8 mouse cellular contexts compared by ENCODE assay signal in the genomic region with DNA sequence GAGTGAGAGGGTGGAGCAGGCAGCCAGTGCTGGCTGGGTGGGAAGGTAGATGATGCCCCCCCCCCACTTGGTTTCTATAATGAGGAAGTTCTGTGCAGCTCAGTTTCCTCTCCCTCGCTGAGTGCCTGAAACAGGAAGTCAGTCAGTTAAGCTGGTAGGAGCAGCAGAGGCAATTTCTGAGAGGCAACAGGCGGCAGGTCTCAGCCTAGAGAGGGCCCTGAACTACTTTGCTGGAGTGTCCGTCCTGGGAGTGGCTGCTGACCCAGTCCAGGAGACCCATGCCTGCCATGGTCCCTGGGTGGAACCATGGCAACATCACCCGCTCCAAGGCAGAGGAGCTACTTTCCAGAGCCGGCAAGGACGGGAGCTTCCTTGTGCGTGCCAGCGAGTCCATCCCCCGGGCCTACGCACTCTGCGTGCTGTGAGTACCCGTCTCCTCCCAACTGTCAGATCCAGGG. TPM values are rescaled to one million over a fixed set of nuclear protein-coding genes. Genes with fewer than 3 reads are reported as not detected.
DNase-seq lines count a peak whose midpoint lies in the region; ATAC-seq and TF ChIP-seq lines count a peak whose summit lies in the region.

Gene Inpp5d, plus strand, starts transcription at position 102 of the 458 bp plus-strand sequence.

- no peak within 1 kb of the TSS for H3K9ac ChIP-seq in intestine, embryonic 15.5 days
- H3K9ac ChIP-seq in limb, embryonic 14.5 days (ENCODE audit: low read depth, low read length, severe bottlenecking): peak within 1 kb of the TSS; percentile 12; the same call in 1 of the 2 replicates
- no peak within 1 kb of the TSS for H3K9ac ChIP-seq in neural tube, embryonic 13.5 days
- H3K9ac ChIP-seq in midbrain, embryonic 14.5 days (replicated peaks; ENCODE audit: low read length): no peak within 1 kb of the TSS

- H3K27me3 ChIP-seq in erythroblast, embryonic 14.5 days (ENCODE audit: control insufficient read depth): no peaks in the 10 kb centered on the region
- H3K27me3 ChIP-seq in intestine, embryonic 15.5 days (replicated peaks): no peaks in the 10 kb centered on the region
- no peaks in the 10 kb centered on the region for H3K27me3 ChIP-seq in limb, embryonic 14.5 days (ENCODE audit: control insufficient read depth, insufficient read depth, low read length)
- H3K27me3 ChIP-seq in neural tube, embryonic 13.5 days: no peaks in the 10 kb centered on the region
- no peaks in the 10 kb centered on the region for H3K27me3 ChIP-seq in cerebellum, adult 2 months (ENCODE audit: control insufficient read depth, insufficient read depth, low read length)
- H3K27me3 ChIP-seq in midbrain, embryonic 14.5 days (ENCODE audit: control insufficient read depth, insufficient read depth, low read length): no peaks in the 10 kb centered on the region

- TF ChIP-seq CTCF in cerebellum, adult 2 months (IDR thresholded peaks at IDR 0.05; ENCODE audit: borderline replicate concordance, insufficient read depth, low read depth, low read length): no peak

- 69% methylated on average over 12 of the region's 12 CpGs for WGBS in intestine, embryonic 15.5 days
- WGBS in limb, embryonic 14.5 days: 71% methylated on average over 12 of the region's 12 CpGs
- 84% methylated on average over 12 of the region's 12 CpGs for WGBS in neural tube, embryonic 13.5 days
- 76% methylated on average over 12 of the region's 12 CpGs for WGBS in cerebellum, adult 2 months
- WGBS in midbrain, embryonic 14.5 days: 90% methylated on average over 12 of the region's 12 CpGs

- H3K36me3 ChIP-seq in erythroblast, embryonic 14.5 days (ENCODE audit: control insufficient read depth): peaks cover 2% of the 10 kb centered on the region; the same call in 1 of the 2 replicates
- no peaks in the 10 kb centered on the region for H3K36me3 ChIP-seq in intestine, embryonic 15.5 days
- no peaks in the 10 kb centered on the region for H3K36me3 ChIP-seq in limb, embryonic 14.5 days (ENCODE audit: control insufficient read depth, insufficient read depth, low read length)
- no peaks in the 10 kb centered on the region for H3K36me3 ChIP-seq in neural tube, embryonic 13.5 days
- H3K36me3 ChIP-seq in midbrain, embryonic 14.5 days (ENCODE audit: control insufficient read depth, insufficient read depth, low read length): no peaks in the 10 kb centered on the region

- peak within 1 kb of the TSS; percentile 31 for H3K4me2 ChIP-seq in intestine, embryonic 15.5 days (replicated peaks)
- H3K4me2 ChIP-seq in limb, embryonic 14.5 days (replicated peaks; ENCODE audit: low read depth, low read length, severe bottlenecking): no peak within 1 kb of the TSS; the same call in 1 of the 2 replicates
- peak within 1 kb of the TSS; percentile 13; the same call in 1 of the 2 replicates for H3K4me2 ChIP-seq in neural tube, embryonic 13.5 days
- no peak within 1 kb of the TSS for H3K4me2 ChIP-seq in midbrain, embryonic 14.5 days (ENCODE audit: low read length)

- no peak for TF ChIP-seq POLR2A in limb, embryonic 14.5 days (IDR thresholded peaks at IDR 0.05; ENCODE audit: borderline replicate concordance, extremely low read depth, insufficient read depth, insufficient read length)
- no peak for TF ChIP-seq POLR2A in cerebellum, adult 2 months (IDR thresholded peaks at IDR 0.05; ENCODE audit: borderline replicate concordance, insufficient read depth, low read length)

- no peak for DNase-seq in left cerebral cortex, adult 18-20 months (ENCODE audit: low spot score in 2 of 2)
- DNase-seq in left cerebral cortex, adult 9 months (ENCODE audit: low spot score in 2 of 2): no peak
- DNase-seq in limb, embryonic 14.5 days (ENCODE audit: low spot score): no peak
- no peak for DNase-seq in cerebellum, adult 2 months
- no peak for DNase-seq in midbrain, embryonic 14.5 days

- no peaks in the 10 kb centered on the region for H3K9me3 ChIP-seq in erythroblast, embryonic 14.5 days (ENCODE audit: control insufficient read depth, low read length)
- H3K9me3 ChIP-seq in intestine, embryonic 15.5 days: no peaks in the 10 kb centered on the region
- H3K9me3 ChIP-seq in limb, embryonic 14.5 days (ENCODE audit: control insufficient read depth, low read length): no peaks in the 10 kb centered on the region
- no peaks in the 10 kb centered on the region for H3K9me3 ChIP-seq in neural tube, embryonic 13.5 days
- no peaks in the 10 kb centered on the region for H3K9me3 ChIP-seq in midbrain, embryonic 14.5 days (ENCODE audit: control insufficient read depth, low read length)

- peak within 1 kb of the TSS; percentile 63 for H3K4me3 ChIP-seq in erythroblast, embryonic 14.5 days (replicated peaks)
- H3K4me3 ChIP-seq in intestine, embryonic 15.5 days (replicated peaks): peak within 1 kb of the TSS; percentile 15
- peak within 1 kb of the TSS; percentile 1; the same call in 1 of the 2 replicates for H3K4me3 ChIP-seq in limb, embryonic 14.5 days (replicated peaks; ENCODE audit: low read length)
- peak within 1 kb of the TSS; percentile 13 for H3K4me3 ChIP-seq in neural tube, embryonic 13.5 days
- no peak within 1 kb of the TSS for H3K4me3 ChIP-seq in cerebellum, adult 2 months (replicated peaks; ENCODE audit: insufficient read depth, low read depth, low read length)
- H3K4me3 ChIP-seq in midbrain, embryonic 14.5 days (replicated peaks; ENCODE audit: low read depth, low read length): no peak within 1 kb of the TSS

- peak within 1 kb of the TSS; percentile 20; the same call in 1 of the 2 replicates for H3K27ac ChIP-seq in intestine, embryonic 15.5 days
- H3K27ac ChIP-seq in limb, embryonic 14.5 days (replicated peaks; ENCODE audit: low read depth, low read length): peak within 1 kb of the TSS; percentile 46; the same call in 1 of the 2 replicates
- H3K27ac ChIP-seq in neural tube, embryonic 13.5 days (replicated peaks): 0 out of 2 replicates have a peak within 1 kb of the TSS, but pooled peaks have one; percentile 29
- no peak within 1 kb of the TSS for H3K27ac ChIP-seq in cerebellum, adult 2 months (ENCODE audit: insufficient read depth, low read length)
- H3K27ac ChIP-seq in midbrain, embryonic 14.5 days (replicated peaks; ENCODE audit: low read depth, low read length): no peak within 1 kb of the TSS

- H3K4me1 ChIP-seq in erythroblast, embryonic 14.5 days (ENCODE audit: control insufficient read depth): peaks cover 67% of the 10 kb centered on the region
- no peaks in the 10 kb centered on the region for H3K4me1 ChIP-seq in intestine, embryonic 15.5 days (replicated peaks)
- no peaks in the 10 kb centered on the region for H3K4me1 ChIP-seq in limb, embryonic 14.5 days (ENCODE audit: control insufficient read depth, insufficient read depth, low read length)
- no peaks in the 10 kb centered on the region for H3K4me1 ChIP-seq in neural tube, embryonic 13.5 days (replicated peaks)
- H3K4me1 ChIP-seq in cerebellum, adult 2 months (ENCODE audit: control insufficient read depth, insufficient read depth, low read length): peaks cover 6% of the 10 kb centered on the region
- H3K4me1 ChIP-seq in midbrain, embryonic 14.5 days (ENCODE audit: control insufficient read depth, insufficient read depth, low read length): no peaks in the 10 kb centered on the region

- ATAC-seq in intestine, embryonic 15.5 days: no peak; the same call in 1 of the 2 replicates
- no peak for ATAC-seq in limb, embryonic 14.5 days (ENCODE audit: low FRiP score, low read depth)
- no peak for ATAC-seq in neural tube, embryonic 13.5 days (ENCODE audit: low read depth)
- ATAC-seq in midbrain, embryonic 14.5 days (ENCODE audit: low FRiP score, low TSS enrichment): no peak

RNA-seq across cellular contexts. Expression of gene Inpp5d, which starts in this region (rescaled TPM):
- 10 to 100 TPM; 14.9 to 15.3 TPM for total RNA-seq in left cerebral cortex, adult 18-20 months (2021)
- polyA plus RNA-seq in erythroblast, embryonic 14.5 days (2012): 1.7 TPM in 2 replicates
- 4.0 and 4.3 TPM in 2 replicates for polyA plus RNA-seq in intestine, embryonic 15.5 days (2015; fragmentation: Nextera tagmentation; extraction: Ambion mirVana)
- 9.4 and 9.7 TPM in 2 replicates for polyA plus RNA-seq in limb, embryonic 14.5 days (2012; rRNA removed)
- 5.9 and 9.8 TPM in 2 replicates for polyA plus RNA-seq in limb, embryonic 14.5 days (2014; fragmentation: Nextera tagmentation; extraction: Ambion mirVana)
- polyA plus RNA-seq in neural tube, embryonic 13.5 days (2015; fragmentation: Nextera tagmentation; extraction: Ambion mirVana): 3.6 and 7.0 TPM in 2 replicates
- 4.7 and 5.6 TPM in 2 replicates for polyA plus RNA-seq in cerebellum, adult 2 months (2012; rRNA removed)
- polyA plus RNA-seq in midbrain, embryonic 14.5 days (2014; fragmentation: Nextera tagmentation; extraction: Ambion mirVana): 1.9 and 4.6 TPM in 2 replicates

Comparison
In these comparisons a context has a peak if more than half of its experiments do, and no peak if none do; other contexts are left out.
1. H3K4me3 ChIP-seq: peak in erythroblast, embryonic 14.5 days (single experiment), intestine, embryonic 15.5 days (single experiment), limb, embryonic 14.5 days (single experiment) and neural tube, embryonic 13.5 days (single experiment); none in cerebellum, adult 2 months (single experiment) and midbrain, embryonic 14.5 days (single experiment).
2. H3K27ac ChIP-seq: peak in intestine, embryonic 15.5 days (single experiment), limb, embryonic 14.5 days (single experiment) and neural tube, embryonic 13.5 days (single experiment); none in cerebellum, adult 2 months (single experiment) and midbrain, embryonic 14.5 days (single experiment).
3. H3K4me2 ChIP-seq: peak in intestine, embryonic 15.5 days (single experiment) and neural tube, embryonic 13.5 days (single experiment); none in limb, embryonic 14.5 days (single experiment) and midbrain, embryonic 14.5 days (single experiment).